Mouse (Mus musculus) liver, adult 2 months (tissue): ENCODE results near the gene Trim9.

Experiments
- CTCF ChIP-seq: fragments of 200-500 bp; IDR thresholded peaks from 2 replicates; pipeline ENCODE4 v1.5.1; 2011; ENCODE audit warnings: low read depth, low read length, control low read depth
- POLR2A ChIP-seq: fragments of 200-500 bp; IDR thresholded peaks from 2 replicates; pipeline ENCODE4 v1.6.1; 2011; ENCODE audit warnings: low read length, control low read depth; ENCODE audit not compliant: insufficient read depth; ENCODE audit errors: extremely low read depth

- TF ChIP-seq CTCF (no peak), POLR2A (no peak)
These were observed 1.8 kb downstream of the Trim9 start for GRCm38 (mm10) chr12:70345531-70346138.
